Mouse (Mus musculus) bone marrow macrophage, adult 2 months (primary cell): Measurements from ENCODE around the gene Ssr2. TPM values are rescaled to one million over a fixed set of nuclear protein-coding genes. Genes with fewer than 3 reads are reported as not detected.
A peak's percentile ranks its signal among the peaks of the same experiment; 100 is the strongest.

Experiments used
- H3K27ac ChIP-seq: 2 replicates; pipeline ENCODE4 v1.5.1; 2012; ENCODE audit warnings: low read depth, low read length; ENCODE audit not compliant: insufficient read depth
- H3K4me1 ChIP-seq: 2 replicates; pipeline ENCODE4 v1.6.1; 2012; ENCODE audit warnings: low read length; ENCODE audit not compliant: control insufficient read depth, insufficient read depth
- H3K4me3 ChIP-seq: 2 replicates; pipeline ENCODE4 v1.5.1; 2012; ENCODE audit warnings: mild to moderate bottlenecking, low read length, moderate library complexity; ENCODE audit not compliant: insufficient read depth
- CTCF ChIP-seq: IDR thresholded peaks from 2 replicates; pipeline ENCODE4 v1.5.1; 2012; ENCODE audit warnings: low read depth, mild to moderate bottlenecking, low read length, moderate library complexity
- POLR2A ChIP-seq: IDR thresholded peaks from 2 replicates; pipeline ENCODE4 v1.6.1; 2012; ENCODE audit warnings: mild to moderate bottlenecking, low read depth, low read length, borderline replicate concordance
- polyA plus RNA-seq: library from polyadenylated mRNA; stranded (reverse); fragments of >200 nt; gene quantifications from 2 replicates; pipeline ENCODE4 v1.2.4, GENCODE M21; 2012; ENCODE audit not compliant: missing spikeins, insufficient read depth, insufficient read length

Gene Ssr2
- polyA plus RNA-seq: 71.3 and 83.2 TPM in 2 replicates

- Histone ChIP-seq H3K27ac (no peak within 1 kb of the TSS), H3K4me3 (no peak within 1 kb of the TSS), H3K4me1 (0 out of 2 replicates have a peak, but pooled peaks cover 3% of the 10 kb centered on the region)
- TF ChIP-seq CTCF (no peak), POLR2A (no peak)
These were observed at the start of gene Ssr2 for GRCm38 (mm10) chr3:88575540-88575939. Gene Ssr2 (plus strand): TSS chr3:88575876.

DNA sequence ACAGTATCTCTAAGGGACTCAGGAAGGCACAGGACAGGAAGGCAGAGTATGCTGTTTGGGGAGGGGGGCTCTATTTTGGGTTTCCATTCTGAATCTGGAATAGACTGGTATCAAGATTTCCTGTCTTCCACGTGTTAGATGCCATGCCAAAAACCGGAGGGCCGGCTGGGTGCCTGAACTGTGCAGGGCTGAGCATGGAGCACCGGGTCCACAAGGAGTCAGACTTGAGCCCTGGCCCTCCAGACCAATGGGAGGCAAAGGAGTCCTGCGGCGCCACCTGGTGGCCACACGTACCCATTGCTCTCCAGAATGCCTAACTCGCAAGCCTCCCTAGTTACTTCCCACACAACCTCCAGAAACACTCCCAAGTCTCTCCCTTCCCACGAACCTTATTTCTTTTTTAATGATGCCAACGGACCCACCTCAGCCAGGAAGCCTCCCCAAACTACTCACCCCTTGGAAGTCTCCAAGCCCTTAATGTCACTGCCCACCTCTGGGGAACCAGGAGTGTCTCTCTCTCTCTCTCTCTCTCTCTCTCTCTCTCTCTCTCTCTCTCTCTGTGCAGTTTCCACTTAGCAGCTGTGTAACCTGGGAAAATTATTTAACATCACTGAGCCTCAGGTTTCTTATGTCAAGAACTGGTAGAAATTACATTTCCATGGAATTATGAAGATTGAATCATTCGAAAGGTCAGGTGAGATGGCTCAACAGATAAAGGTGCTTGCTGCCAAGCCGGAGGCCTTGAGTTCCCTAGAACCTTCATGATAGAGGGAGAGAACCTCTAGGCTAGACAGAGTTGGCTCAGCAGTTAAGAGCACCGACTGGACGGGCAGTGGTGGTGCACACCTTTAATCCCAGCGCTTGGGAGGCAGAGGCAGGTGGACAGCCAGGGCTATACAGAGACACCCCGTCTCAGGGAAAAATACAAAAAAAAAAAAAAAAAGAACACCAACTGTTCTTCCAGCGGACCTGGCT lies 49.2 kb upstream of the Ssr2 start:
- Histone ChIP-seq H3K4me1 (peaks cover 13% of the 10 kb centered on the region), H3K4me3 (no peak overlapping the region), H3K27ac (no peak overlapping the region)
- TF ChIP-seq CTCF (peak; percentile 96), POLR2A (no peak)

DNA sequence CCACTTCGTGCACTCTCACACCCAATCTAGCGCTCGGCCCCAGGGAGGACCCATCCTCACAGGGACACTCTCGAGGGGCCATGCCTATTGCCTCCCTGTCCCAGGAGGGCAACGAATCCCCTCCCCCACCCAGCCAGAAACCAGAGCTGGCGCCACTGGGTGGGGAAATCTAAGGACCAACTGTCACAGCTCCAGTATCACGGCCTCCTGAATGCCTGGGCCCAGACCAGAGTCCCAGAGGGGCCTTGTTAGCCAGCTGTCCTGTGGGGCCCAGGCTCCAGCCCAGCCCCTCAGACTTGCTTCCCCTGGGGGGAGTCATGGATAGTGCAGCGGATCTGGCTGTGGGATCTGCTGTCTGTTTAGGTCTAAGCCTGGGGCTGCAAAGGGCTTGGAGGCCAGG lies 48.1 kb upstream of the Ssr2 start:
- Histone ChIP-seq H3K27ac (no peak overlapping the region), H3K4me3 (no peak overlapping the region), H3K4me1 (peaks cover 9% of the 10 kb centered on the region)
- TF ChIP-seq CTCF (no peak), POLR2A (no peak)

- TF ChIP-seq CTCF (no peak), POLR2A (no peak)
- Histone ChIP-seq H3K4me3 (no peak overlapping the region), H3K27ac (no peak overlapping the region), H3K4me1 (peaks cover 9% of the 10 kb centered on the region)
These were observed 47.0 kb upstream of the Ssr2 start for GRCm38 (mm10) chr3:88528646-88529045.

DNA sequence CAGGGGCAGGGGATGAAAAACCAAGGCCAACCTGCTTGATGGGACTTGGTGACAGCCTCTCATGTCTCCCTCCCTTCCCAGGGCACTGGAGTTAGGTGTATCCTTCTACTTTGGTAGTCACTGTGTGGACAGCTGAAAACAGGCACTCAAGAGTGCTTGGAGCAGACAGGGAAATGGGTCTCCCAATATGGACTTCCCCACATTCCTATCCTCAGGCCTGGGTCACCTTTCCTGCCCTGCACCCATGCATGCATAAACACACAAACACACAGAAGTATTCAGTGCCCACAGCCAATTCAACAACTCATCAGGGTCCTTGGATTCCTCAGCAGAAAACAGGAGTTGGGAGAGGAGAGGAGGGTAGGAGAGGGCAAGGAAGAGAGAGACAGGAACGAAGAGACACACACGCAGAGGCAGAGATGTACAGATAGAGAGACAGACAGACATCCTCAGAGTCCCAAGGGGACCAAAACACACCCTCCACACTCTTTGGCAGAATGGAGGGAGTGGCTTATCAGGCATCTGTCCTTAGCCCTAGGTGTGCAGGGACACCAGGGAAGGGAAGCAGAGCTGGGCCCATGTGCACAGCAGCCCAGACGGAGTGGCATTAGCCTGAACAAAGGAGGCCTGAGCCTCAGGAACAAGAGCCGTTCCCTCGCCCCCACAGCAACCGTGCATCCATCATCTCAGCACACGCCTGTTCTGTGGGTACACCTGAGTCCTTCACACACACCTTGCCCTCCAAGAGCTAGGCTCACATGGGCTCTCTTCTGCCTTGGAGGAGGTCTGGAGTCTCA lies 46.3 kb upstream of the Ssr2 start:
- H3K27ac ChIP-seq: no peak overlapping the region
- H3K4me1 ChIP-seq: peaks cover 9% of the 10 kb centered on the region
- TF ChIP-seq CTCF: no peak
- TF ChIP-seq POLR2A: no peak
- no peak overlapping the region for H3K4me3 ChIP-seq

- H3K27ac ChIP-seq: no peak overlapping the region
- peaks cover 9% of the 10 kb centered on the region for H3K4me1 ChIP-seq
- H3K4me3 ChIP-seq: peak overlapping the region; percentile 89; the same call in 1 of the 2 replicates
- no peak for TF ChIP-seq POLR2A
- TF ChIP-seq CTCF: no peak; the same call in 1 of the 2 replicates
These were observed 45.4 kb upstream of the Ssr2 start for GRCm38 (mm10) chr3:88530082-88530864.

- TF ChIP-seq POLR2A (0 out of 2 replicates have a peak, but pooled peaks have one; percentile 31), CTCF (no peak)
- peak overlapping the region; percentile 89 for H3K4me3 ChIP-seq
- H3K4me1 ChIP-seq: peaks cover 9% of the 10 kb centered on the region
- H3K27ac ChIP-seq: peak overlapping the region; percentile 43; the same call in 1 of the 2 replicates
These were observed 44.1 kb upstream of the Ssr2 start for GRCm38 (mm10) chr3:88531348-88532298.

DNA sequence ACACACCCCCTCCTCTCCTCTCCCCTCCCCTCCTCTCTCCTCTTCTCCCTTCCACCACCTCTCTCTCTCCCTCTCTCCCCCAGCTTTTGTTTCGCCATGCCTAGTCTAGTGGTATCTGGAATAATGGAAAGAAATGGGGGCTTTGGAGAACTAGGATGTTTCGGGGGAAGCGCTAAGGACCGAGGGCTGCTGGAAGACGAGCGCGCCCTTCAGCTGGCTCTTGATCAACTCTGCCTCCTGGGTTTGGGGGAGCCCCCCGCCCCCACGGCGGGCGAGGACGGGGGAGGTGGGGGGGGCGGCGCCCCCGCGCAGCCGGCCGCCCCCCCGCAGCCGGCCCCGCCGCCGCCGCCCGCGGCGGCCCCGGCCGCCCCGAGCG lies 43.4 kb upstream of the Ssr2 start, which contains the start of gene Mex3a:
TSS of gene Mex3a (plus strand) at position 97 of the 376 bp plus-strand sequence.
- no peak for TF ChIP-seq CTCF
- TF ChIP-seq POLR2A: no peak
- peak within 1 kb of the TSS; percentile 43; the same call in 1 of the 2 replicates for H3K27ac ChIP-seq
- peaks cover 8% of the 10 kb centered on the region for H3K4me1 ChIP-seq
- H3K4me3 ChIP-seq: peak within 1 kb of the TSS; percentile 89
